Mouse (Mus musculus) adrenal gland, postnatal 10 days (tissue): ENCODE data around the gene Higd1b. TPM values are rescaled to one million over a fixed set of nuclear protein-coding genes. Genes with fewer than 3 reads are reported as not detected.

Experiments used
- DNase-seq: peaks from one replicate; pipeline ENCODE4 v3.0.0; 2021; ENCODE audit warnings: mixed read lengths
- total RNA-seq, 2 experiments: library from RNA; stranded (reverse); gene quantifications; 2 replicates each; pipeline ENCODE4 v1.2.3; 2021

The Higd1b gene
- total RNA-seq, 2 experiments from 2014 or later: 2.3 to 3.3 TPM

DNA sequence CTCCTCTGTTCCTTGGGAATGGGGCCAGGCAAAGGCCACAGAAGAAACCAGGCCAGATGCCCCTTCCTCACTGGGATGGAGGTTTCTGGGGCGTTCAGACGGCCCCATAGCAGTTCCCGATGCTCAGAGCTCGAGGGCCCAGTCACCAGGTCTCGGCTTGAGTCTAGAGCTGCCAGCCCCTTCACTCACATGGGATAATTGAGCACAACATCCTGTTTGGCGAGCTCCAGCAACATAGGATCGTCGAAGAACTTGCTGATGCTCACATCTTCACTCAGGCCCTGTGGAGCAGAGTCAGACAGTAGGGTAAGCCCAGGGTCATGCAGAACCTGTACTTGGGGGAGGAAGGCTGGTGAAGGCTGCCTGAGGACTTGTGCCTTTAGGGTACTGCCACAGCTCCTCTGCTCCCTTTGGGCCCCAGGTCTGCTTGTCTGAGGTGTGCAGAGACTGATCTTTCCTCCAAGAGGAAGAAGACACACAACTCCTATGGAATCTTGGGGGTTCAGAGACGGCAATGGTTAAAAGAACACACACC is 3.0 kb downstream of the Higd1b start:
- DNase-seq: no peak

DNA sequence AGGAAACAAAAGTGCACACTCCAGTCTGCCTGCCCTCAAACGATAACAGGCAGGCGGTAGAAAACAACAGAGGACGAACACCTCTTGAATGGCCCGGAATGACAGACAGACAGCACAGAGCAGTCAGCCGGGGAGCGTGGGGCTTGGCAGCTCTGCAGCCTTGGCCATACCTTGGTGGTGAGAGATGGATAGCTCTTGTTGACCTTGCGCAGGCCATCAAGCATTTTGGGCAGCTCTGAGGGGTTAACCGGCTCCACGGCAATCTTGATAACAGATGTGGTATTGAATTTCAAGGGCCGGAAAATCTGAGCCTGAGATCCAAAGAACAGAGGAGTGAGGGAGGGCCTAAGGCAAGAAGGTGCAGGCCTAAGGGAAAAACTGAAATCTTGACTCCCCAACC is 10.3 kb downstream of the Higd1b start:
- peak; percentile 35 for DNase-seq

DNA sequence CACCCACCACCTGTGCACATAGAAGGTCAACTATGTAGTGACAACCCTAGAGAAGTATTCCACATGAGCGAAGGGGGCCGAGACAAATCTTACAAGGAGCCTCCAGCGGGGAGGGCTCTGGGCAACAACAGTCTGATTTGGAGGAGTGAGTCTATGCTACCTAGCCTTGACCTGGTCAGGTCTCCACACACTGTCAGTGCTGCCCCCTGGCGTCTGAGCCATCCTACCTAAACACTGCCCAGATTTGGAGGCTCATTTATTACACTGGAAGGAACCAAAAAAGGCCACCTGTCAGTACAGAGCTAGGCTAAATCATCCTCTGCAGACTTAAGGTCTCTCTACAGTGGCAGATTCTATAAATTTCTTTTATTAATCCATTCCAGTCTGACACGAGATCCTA is 16.2 kb downstream of the Higd1b start:
- peak; percentile 85 for DNase-seq

DNA sequence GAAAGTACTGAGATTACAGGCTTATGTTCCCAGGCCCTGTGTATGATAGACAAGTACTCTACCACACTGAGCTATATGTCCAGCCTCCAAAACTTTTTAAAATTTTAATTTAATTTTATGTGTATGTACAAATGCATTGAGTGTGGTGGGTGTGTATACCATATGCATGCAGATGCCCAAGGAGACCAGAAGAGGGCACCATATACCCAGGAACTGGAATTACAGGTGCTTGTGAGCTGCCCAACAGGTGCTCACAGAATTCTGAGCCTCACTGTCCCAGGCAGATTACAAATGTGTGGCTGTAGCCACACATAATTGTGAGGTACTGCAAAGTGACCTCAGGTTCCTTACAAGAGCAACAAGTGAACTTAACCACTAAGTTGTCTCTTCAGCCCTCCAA is 18.1 kb downstream of the Higd1b start:
- DNase-seq: no peak

DNA sequence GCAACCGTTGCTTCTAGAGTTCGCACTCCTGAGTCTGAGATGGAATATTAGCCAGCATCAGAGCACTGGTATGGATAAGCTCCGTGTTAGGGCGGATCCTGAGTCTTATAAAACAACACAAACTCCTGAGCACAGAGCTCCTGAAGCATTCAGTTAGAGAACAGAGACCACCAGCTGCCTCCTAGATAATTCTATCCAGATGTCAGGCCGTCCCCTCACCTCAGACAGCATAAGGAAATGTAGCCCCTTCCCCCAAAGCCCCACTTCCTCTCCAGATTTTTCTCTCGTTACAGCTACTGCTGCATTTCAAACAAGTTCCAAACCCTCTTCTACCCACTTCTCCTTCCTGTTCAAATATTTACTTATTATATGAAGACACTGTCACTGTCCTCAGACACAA is 20.3 kb downstream of the Higd1b start:
- DNase-seq: no peak

DNA sequence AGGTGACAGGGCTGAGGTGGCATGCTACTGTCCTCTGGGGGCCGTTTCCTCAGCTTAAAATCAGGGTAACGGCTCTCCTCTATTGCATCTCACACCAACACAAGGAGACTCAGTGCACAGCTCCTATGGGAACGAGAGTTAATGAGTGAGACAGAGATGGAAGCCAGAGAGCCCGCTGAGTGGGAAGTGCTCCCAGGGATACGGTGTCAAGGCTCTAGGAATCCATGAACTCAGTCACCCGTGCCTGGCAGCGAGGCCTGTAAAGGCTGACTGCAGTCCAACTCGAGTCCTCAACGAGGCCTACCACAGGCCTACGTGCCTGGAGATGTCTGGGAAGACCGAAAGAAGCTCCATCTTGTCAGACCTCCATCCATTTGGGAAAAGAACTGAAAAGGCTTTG is 23.3 kb downstream of the Higd1b start:
- no peak for DNase-seq

DNA sequence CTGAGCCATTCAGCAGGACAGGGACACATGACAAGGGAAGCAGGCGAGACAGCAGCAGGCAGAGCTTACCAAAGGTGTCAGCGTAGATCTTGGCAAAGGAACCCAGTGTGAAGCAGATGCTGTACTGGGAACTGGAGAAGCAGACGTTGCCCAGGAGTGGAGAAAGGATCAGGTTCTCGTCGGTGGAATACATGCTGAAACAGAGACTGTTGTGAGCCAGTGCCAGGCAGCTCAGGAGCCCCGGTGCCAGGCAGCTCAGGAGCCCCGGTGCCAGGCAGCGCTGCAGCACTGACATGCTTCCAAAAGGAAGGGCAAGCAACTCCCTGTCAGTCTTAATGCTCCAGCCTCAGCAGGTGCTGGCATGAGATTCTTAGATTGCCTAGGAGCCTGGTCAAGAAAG is 24.3 kb downstream of the Higd1b start:
- DNase-seq: no peak

DNA sequence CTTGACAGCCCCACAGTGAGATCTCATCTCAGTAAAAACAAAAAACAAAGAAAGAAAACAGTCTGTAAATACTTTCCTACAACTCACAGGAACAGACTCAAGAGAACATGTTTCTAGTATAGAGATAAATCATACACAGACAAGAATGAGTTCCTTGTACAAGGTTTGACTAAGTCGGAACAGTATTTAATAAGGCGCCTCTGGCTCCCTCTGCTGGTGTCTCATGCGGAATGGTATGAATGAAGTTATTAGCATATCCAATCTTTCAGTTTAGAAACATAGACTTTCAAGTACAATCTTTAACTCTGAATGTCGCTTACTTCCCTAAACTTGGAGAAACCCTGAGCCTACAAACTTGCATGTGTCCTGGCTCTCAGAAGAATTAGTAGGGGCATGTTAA is 28.6 kb downstream of the Higd1b start:
- DNase-seq: peak; percentile 80

DNA sequence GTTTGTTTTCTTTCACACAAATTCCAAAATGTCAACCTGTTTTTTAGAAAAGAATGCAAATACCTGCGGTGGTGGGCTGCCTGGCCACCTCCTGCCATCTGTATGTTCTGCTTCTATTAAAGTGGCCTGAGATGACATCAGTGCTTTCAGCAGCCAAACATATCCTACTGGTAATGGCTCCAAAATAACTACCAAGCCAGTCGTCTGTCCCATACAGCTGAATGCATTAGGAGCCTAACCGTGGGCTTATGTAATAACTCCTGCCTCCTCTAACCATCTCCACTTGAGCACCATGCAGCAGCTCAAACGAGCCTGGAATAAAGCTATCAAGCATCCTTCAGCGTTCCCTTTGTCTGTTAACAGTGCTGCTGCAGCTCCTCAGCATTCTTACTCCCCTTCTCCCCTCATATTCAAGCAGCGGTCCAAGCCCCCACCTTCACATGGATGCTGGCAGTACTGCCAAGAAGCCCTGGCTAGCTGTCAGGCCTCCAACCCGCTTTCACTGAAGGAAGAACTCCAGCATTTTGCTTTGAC is 39.2 kb downstream of the Higd1b start:
- DNase-seq: no peak

DNA sequence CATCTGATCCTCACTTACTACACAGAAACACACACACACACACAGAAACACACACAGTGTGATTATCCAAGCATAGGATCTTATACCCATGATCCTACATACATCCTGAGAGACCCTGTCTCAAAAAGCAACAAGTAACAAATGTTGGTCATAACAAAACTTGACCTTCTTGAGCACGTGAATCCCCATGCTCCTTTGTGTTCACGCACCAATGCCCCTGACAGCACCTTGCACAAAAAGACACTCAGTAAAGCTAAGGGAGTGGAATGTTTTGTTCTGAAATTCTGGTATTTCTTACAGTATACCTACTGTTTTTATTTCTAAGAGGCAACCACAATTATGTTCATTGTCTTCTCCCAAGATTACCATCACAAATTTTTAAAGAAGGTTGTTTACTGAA is 43.9 kb downstream of the Higd1b start:
- DNase-seq: no peak

DNA sequence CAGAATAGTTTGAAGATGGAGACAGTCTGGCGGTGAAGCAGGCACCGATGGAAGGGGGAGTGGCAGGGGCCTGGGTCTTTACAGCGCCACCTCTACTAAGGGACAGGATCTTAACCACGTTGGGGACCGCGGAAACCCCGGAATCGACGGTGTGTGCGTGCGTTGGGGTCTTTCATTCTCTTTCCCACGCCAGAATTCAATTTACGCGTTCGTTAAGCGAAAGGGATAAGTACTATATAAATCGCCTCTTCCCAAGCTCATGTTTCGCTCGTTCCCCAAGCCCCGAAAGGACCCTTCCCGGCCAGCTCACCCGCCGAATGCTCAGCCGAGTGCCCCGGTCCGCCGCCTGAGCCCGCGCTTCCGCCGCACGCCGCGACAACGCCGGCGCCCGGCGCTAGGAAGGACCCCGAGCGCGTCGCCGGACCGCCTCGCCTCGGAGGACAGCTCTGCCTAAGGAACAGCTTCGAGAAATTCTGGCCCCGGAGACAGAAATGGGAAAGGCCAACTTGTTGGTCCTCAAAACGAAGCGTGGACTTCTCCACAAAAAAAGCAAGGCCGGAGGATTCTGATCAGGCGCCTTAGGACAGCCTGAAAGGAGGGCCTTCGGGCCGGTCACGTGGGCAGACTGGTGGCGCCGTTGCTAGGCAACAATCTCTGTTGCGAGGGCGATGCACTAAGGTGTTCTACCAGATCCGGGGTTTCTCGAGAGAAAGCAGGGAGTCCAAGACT is 45.1 kb downstream of the Higd1b start, which contains the start of the genes Eftud2 and Ccdc103:
Gene Eftud2 (minus strand): TSS at position 401 of the 729 bp plus-strand sequence.
Gene Ccdc103 (plus strand): TSS at position 620 of the 729 bp plus-strand sequence.
- peak; percentile 94 for DNase-seq

DNA sequence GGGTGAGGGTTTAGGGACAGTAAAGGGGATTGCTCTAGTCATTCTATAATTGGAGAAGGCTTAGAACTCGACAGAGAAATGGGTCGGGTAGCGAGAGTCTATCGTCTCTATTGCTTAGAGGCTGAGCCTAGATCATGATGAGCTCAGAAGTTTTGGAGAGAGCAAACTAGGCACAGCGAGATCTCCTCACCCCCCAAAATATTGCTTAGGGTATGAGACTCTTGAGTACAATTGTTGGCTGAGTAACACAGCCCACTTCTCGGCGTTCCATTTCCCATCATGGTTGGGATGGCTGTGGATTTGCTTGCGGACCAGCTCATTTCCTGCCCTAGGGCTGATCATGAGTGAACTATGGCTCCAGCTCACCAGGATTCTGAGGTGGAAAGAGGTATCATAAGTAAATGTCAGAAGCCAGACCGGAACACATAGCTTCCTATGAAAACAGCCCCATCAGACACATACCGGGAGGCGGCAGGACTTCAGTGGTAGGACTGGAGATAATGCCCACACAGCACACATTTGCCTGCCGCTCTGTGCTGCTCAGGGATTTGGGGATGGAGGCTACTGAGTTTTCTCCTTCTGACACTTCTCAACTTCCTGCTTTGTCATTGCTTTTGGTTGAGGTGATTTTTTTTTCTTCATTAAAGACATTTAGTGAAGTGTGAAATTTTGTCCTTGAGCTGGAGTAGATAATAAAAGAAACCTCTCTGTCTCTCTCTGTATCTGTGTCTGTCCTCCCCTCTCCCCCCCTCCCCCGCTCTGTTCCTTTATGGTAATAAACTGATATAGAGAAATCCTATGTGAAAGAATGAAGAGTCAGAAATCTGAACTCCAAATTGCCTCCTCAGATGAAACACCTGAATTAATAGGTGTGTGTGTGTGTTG is 45.9 kb downstream of the Higd1b start:
- DNase-seq: no peak

DNA sequence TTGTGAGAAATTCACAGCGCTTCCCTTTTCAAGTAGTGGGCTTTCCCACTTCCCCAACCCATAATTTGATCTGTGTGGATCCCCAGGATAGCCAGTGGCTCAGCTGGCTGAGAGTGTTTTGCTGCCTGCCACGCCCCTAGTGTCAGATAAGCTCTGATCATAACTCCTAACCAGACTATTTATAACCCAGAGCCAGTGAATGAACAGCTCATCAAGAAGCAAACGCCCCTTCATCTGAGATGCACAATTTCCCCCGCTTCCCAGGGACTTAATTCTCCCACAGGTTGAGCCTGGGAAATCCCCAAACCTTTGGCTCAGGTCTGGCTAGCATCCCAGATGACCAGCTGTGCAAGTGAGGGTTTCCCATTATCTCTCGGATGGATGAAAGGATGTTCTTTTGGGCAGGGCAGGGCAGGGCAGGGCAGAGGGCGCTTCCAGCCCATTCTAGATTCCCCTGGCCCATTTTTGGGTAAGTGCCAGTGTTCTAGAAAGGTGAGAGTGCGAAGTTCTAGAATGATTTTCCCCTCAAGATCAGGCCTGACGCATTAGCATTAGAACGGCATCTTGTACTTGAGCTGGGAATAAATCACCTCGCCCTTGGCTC is 49.1 kb downstream of the Higd1b start, which contains the start of gene Fam187a:
Gene Fam187a (plus strand): TSS at position 554 of the 604 bp plus-strand sequence.
- no peak for DNase-seq

DNA sequence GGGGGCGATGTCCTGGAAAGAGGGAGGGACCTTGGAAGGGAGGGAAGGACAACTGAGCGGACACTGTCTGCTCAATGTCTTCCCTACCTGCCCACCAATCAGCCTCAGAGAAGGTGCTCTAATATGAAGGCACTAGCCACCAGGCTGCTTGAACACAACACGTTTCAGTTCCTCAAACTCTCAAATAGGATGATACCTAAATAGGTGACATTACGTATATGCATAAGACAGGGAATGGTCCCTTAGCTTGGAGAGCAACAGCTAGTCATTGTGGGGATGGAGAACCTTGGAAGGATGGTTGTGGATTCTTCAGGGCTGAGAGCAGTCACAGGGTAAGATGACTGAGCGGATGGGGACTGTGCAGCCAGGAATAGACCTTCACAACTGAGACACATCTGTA is 51.8 kb downstream of the Higd1b start:
- DNase-seq: no peak

Other genes starting within 250 kb of the Higd1b start
- gene Fzd2, start 231.5 kb upstream of the Higd1b start, total RNA-seq: 1 to 10 TPM; 6.3 to 7.2 TPM
- gene Meioc, start 172.1 kb upstream of the Higd1b start, total RNA-seq: not detected
- gene Ccdc43, start 138.1 kb upstream of the Higd1b start, total RNA-seq: 10 to 100 TPM; 20.7 to 23.6 TPM
- 10 to 100 TPM; 18.6 to 45.3 TPM for gene Adam11, start 74.4 kb upstream of the Higd1b start, total RNA-seq
- 10 to 100 TPM; 24.4 to 27.6 TPM for gene Gjc1, start 16.1 kb upstream of the Higd1b start, total RNA-seq
- 10 to 100 TPM; 67.6 to 87.0 TPM for gene Eftud2, start 45.1 kb downstream of the Higd1b start, total RNA-seq
- under 1 TPM; 0.21 to 0.27 TPM for gene Ccdc103, start 45.4 kb downstream of the Higd1b start, total RNA-seq
- gene Fam187a, start 49.3 kb downstream of the Higd1b start, total RNA-seq: not detected
- gene Gfap, start 65.1 kb downstream of the Higd1b start, total RNA-seq: under 1 TPM; 0.90 to 0.91 TPM
- gene Kif18b, start 89.3 kb downstream of the Higd1b start, total RNA-seq: 10 to 100 TPM in 1 of 2 experiments, 1 to 10 TPM in 1; 6.9 to 10.4 TPM
- 10 to 100 TPM; 31.9 to 34.6 TPM for gene C1ql1, start 110.8 kb downstream of the Higd1b start, total RNA-seq
- gene Nmt1, start 192.3 kb downstream of the Higd1b start, total RNA-seq: 10 to 100 TPM; 81.8 to 85.9 TPM
- gene Dcakd, start 192.5 kb downstream of the Higd1b start, total RNA-seq: 10 to 100 TPM; 65.6 to 74.8 TPM